Mouse (Mus musculus): ENCODE data around the gene Rspo3.

DNA sequence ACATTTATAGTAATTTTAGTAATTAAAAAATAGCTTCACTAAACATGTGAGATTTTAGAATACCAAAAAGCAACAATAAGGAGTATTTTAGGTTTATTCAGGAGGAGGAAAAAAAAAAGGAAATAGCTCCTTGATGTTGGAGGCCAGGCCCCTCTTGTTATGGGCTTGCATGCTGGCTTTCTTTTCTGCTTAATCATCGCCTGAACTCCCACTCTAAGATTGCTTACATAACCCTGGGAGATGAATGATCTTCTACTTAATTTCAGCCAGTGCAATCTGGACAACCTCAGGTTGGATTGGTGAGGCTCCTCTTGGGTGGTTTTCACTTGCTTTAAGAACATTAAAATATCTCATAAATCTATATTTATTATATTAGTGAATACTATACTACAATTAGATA is 54.7 kb downstream of the Rspo3 start:
- no peak for TF ChIP-seq MAZ (IDR thresholded peaks at IDR 0.05; ENCODE audit: low read depth, low read length)
- TF ChIP-seq ZC3H11A (IDR thresholded peaks at IDR 0.05; ENCODE audit: low read depth, low read length), result no peak
- TF ChIP-seq UBTF (IDR thresholded peaks at IDR 0.05; ENCODE audit: low read depth, low read length), result no peak
- TF ChIP-seq MYC (IDR thresholded peaks at IDR 0.05; ENCODE audit: low read depth, low read length), result no peak
- no peak for TF ChIP-seq CTCF (conservative IDR thresholded peaks at IDR 0.05 in 1 of 2, IDR thresholded peaks at IDR 0.05 in 1 of 2; ENCODE audit: low read depth in 2 of 2, low read length in 2 of 2)
- no peak for TF ChIP-seq PAX5 (IDR thresholded peaks at IDR 0.05; ENCODE audit: low read length)
- TF ChIP-seq CHD2 (IDR thresholded peaks at IDR 0.05; ENCODE audit: low read length), result no peak
- TF ChIP-seq POLR2A (IDR thresholded peaks at IDR 0.05; ENCODE audit: low read depth, low read length), result no peak
- TF ChIP-seq JUN (IDR thresholded peaks at IDR 0.05; ENCODE audit: insufficient read depth, low read depth, low read length), result no peak
- TF ChIP-seq RCOR1 (conservative IDR thresholded peaks at IDR 0.05; ENCODE audit: low read depth, low read length), result no peak
- TF ChIP-seq EP300 (IDR thresholded peaks at IDR 0.05; ENCODE audit: low read length), result no peak
- TF ChIP-seq ETS1 (conservative IDR thresholded peaks at IDR 0.05; ENCODE audit: low read depth, low read length), result no peak
- TF ChIP-seq RAD21 (IDR thresholded peaks at IDR 0.05; ENCODE audit: low read depth, low read length), result no peak
